ENCODE assay signal across 10 mouse cellular contexts in the genomic region with DNA sequence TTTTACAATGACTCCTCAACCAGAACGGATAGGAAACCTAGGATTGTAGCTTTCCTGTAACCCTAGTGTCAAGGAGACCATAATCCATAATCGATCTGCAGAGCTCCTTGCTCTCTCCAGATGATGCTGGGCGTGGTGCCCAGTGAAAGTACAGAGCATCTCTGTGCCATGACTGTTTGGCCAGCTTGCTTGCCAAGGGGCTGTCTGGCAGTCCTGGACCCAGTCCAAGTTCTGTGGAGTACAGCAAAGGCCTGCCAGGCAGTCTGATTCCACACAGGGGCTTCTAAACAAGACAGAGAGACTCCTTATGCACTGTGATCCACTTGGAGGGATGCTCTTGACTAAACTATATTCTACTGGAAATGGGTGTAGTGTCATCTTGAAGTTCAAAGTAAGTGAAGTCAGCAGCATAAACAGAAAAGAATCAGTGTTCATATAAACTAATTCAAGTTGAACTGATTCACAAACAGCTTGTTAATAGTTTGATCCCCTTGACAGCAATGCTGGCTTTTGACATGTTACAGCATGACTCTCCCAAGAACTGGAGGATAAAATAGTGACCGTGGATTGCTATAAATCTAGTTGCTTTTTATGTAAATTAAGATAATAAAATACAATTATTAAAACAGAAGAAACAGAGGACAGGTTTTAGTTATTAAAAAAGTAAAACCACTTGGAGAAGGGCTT.
A peak's percentile ranks its signal among the peaks of the same experiment; 100 is the strongest.
DNase-seq lines count a peak whose midpoint lies in the region; ATAC-seq and TF ChIP-seq lines count a peak whose summit lies in the region.
"Had no signal": no experiment of that assay in that cellular context is flagged by ENCODE, and none has a peak within 500 bp of the region (broad histone marks: within the 10 kb centered on the region; RNA-seq: fewer than 3 reads in every experiment).

No protein-coding gene starts in this region.

- no peak for TF ChIP-seq CTCF in heart, adult 2 months (IDR thresholded peaks at IDR 0.05)

- intact Hi-C loops in heart, adult 2 months (cut with DNase I), result no loop called here

- peak; percentile 85 for DNase-seq in hindbrain, embryonic 14.5 days (ENCODE audit: low spot score)
- DNase-seq in hindbrain, embryonic 10.5 days (ENCODE audit: low spot score), result no peak
- peak; percentile 71 to 72 for DNase-seq in cerebellum, postnatal 36 days
- peak; percentile 78 to 81 for DNase-seq in layer of hippocampus, postnatal 36 days
- peak; percentile 46 for DNase-seq in right cerebral cortex, postnatal 25 days
- DNase-seq in lung, postnatal 36 days, result no peak
- no peak for DNase-seq in heart, adult 2 months
- DNase-seq: liver, embryonic 13.5 days had no signal

- H3K9me3 ChIP-seq in hindbrain, embryonic 14.5 days (ENCODE audit: control insufficient read depth, low read length), result no peaks in the 10 kb centered on the region
- H3K9me3 ChIP-seq in hindbrain, embryonic 10.5 days, result no peaks in the 10 kb centered on the region
- no peaks in the 10 kb centered on the region for H3K9me3 ChIP-seq in intestine, embryonic 16.5 days (ENCODE audit: control insufficient read depth, low read length)
- H3K9me3 ChIP-seq: heart, embryonic 15.5 days; liver, embryonic 13.5 days had no signal

- H3K4me1 ChIP-seq in hindbrain, embryonic 14.5 days (replicated peaks; ENCODE audit: control insufficient read depth, insufficient read depth, low read length), result no peaks in the 10 kb centered on the region
- no peaks in the 10 kb centered on the region for H3K4me1 ChIP-seq in hindbrain, embryonic 10.5 days (replicated peaks)
- H3K4me1 ChIP-seq in intestine, embryonic 16.5 days (ENCODE audit: control insufficient read depth, insufficient read depth, low read length), result no peaks in the 10 kb centered on the region
- no peaks in the 10 kb centered on the region for H3K4me1 ChIP-seq in heart, adult 2 months (ENCODE audit: control insufficient read depth, insufficient read depth, low read length)
- H3K4me1 ChIP-seq: heart, embryonic 15.5 days; liver, embryonic 13.5 days had no signal

- peak; percentile 92 for ATAC-seq in hindbrain, embryonic 14.5 days (ENCODE audit: low FRiP score)
- no peak for ATAC-seq in intestine, embryonic 16.5 days

- 61% methylated on average over 4 of the region's 4 CpGs for WGBS in hindbrain, embryonic 14.5 days
- WGBS in hindbrain, embryonic 10.5 days, result 82% methylated on average over 4 of the region's 4 CpGs
- WGBS in intestine, embryonic 16.5 days, result 70% methylated on average over 4 of the region's 4 CpGs
- 51% methylated on average over 4 of the region's 4 CpGs for WGBS in heart, adult 2 months

- H3K9ac ChIP-seq in hindbrain, embryonic 14.5 days, result no peak overlapping the region
- no peak overlapping the region for H3K9ac ChIP-seq in intestine, embryonic 16.5 days (ENCODE audit: low read depth, low read length)
- no peak overlapping the region for H3K9ac ChIP-seq in heart, adult 2 months (ENCODE audit: low read depth, low read length)
- H3K9ac ChIP-seq: heart, embryonic 15.5 days; liver, embryonic 13.5 days had no signal

- no peak overlapping the region for H3K4me2 ChIP-seq in hindbrain, embryonic 14.5 days (replicated peaks)
- H3K4me2 ChIP-seq in intestine, embryonic 16.5 days (ENCODE audit: low read depth, low read length), result no peak overlapping the region
- H3K4me2 ChIP-seq: heart, embryonic 15.5 days; liver, embryonic 13.5 days had no signal

- no peaks in the 10 kb centered on the region for H3K27me3 ChIP-seq in hindbrain, embryonic 14.5 days (ENCODE audit: control insufficient read depth, insufficient read depth, low read length)
- H3K27me3 ChIP-seq in hindbrain, embryonic 10.5 days (ENCODE audit: insufficient read depth, poor library complexity, severe bottlenecking), result no peaks in the 10 kb centered on the region
- H3K27me3 ChIP-seq in intestine, embryonic 16.5 days (replicated peaks; ENCODE audit: control insufficient read depth, insufficient read depth, low read length), result no peaks in the 10 kb centered on the region
- no peaks in the 10 kb centered on the region for H3K27me3 ChIP-seq in heart, adult 2 months (ENCODE audit: control insufficient read depth, insufficient read depth, low read length)
- H3K27me3 ChIP-seq: heart, embryonic 15.5 days; liver, embryonic 13.5 days had no signal

- no peaks in the 10 kb centered on the region for H3K79me2 ChIP-seq in heart, adult 2 months (replicated peaks; ENCODE audit: control insufficient read depth, insufficient read depth, low read length)

- no peak overlapping the region for H3K4me3 ChIP-seq in hindbrain, embryonic 14.5 days (replicated peaks; ENCODE audit: low read length)
- no peak overlapping the region for H3K4me3 ChIP-seq in hindbrain, embryonic 10.5 days
- no peak overlapping the region for H3K4me3 ChIP-seq in intestine, embryonic 16.5 days (ENCODE audit: low read length)
- no peak overlapping the region for H3K4me3 ChIP-seq in heart, adult 2 months
- H3K4me3 ChIP-seq: heart, embryonic 15.5 days; liver, embryonic 13.5 days had no signal

- H3K27ac ChIP-seq in hindbrain, embryonic 14.5 days, result no peak overlapping the region
- H3K27ac ChIP-seq in hindbrain, embryonic 10.5 days, result no peak overlapping the region
- H3K27ac ChIP-seq in intestine, embryonic 16.5 days (ENCODE audit: low read length), result no peak overlapping the region
- no peak overlapping the region for H3K27ac ChIP-seq in heart, adult 2 months
- H3K27ac ChIP-seq: heart, embryonic 15.5 days; liver, embryonic 13.5 days had no signal

- no peak for TF ChIP-seq EP300 in heart, adult 2 months (IDR thresholded peaks at IDR 0.05; ENCODE audit: insufficient read depth, low read depth, low read length)

- H3K36me3 ChIP-seq in hindbrain, embryonic 14.5 days (replicated peaks; ENCODE audit: control insufficient read depth, insufficient read depth), result no peaks in the 10 kb centered on the region
- H3K36me3 ChIP-seq in hindbrain, embryonic 10.5 days, result no peaks in the 10 kb centered on the region
- H3K36me3 ChIP-seq in intestine, embryonic 16.5 days (ENCODE audit: control insufficient read depth, insufficient read depth, low read length), result no peaks in the 10 kb centered on the region
- H3K36me3 ChIP-seq in heart, adult 2 months (ENCODE audit: control insufficient read depth, insufficient read depth, low read length), result no peaks in the 10 kb centered on the region
- H3K36me3 ChIP-seq: heart, embryonic 15.5 days; liver, embryonic 13.5 days had no signal

- TF ChIP-seq POLR2A in heart, adult 2 months (IDR thresholded peaks at IDR 0.05; ENCODE audit: insufficient read depth, low read depth, low read length), result no peak

Comparison
In these comparisons a context has a peak if more than half of its experiments do, and no peak if none do; other contexts are left out.
1. DNase-seq: peak in hindbrain, embryonic 14.5 days (single experiment), cerebellum, postnatal 36 days (2 of 2), layer of hippocampus, postnatal 36 days (2 of 2) and right cerebral cortex, postnatal 25 days (single experiment); none in hindbrain, embryonic 10.5 days (single experiment), lung, postnatal 36 days (single experiment) and heart, adult 2 months (0 of 2).